8 mouse cellular contexts compared by ENCODE assay signal in genomic region chr7:24954450-24954849, GRCm38 (mm10). TPM values are rescaled to one million over a fixed set of nuclear protein-coding genes. Genes with fewer than 3 reads are reported as not detected.
DNase-seq lines count a peak whose midpoint lies in the region; ATAC-seq lines count a peak whose summit lies in the region.

No protein-coding gene starts in this region.

- WGBS in kidney, embryonic 16.5 days: 2% methylated on average over 30 of the region's 30 CpGs
- WGBS in embryonic facial prominence, embryonic 11.5 days: 2% methylated on average over 26 of the region's 30 CpGs
- WGBS in intestine, embryonic 14.5 days: 2% methylated on average over 18 of the region's 30 CpGs
- 2% methylated on average over 30 of the region's 30 CpGs for whole genome bisulfite sequencing in midbrain, embryonic 14.5 days

- no peak for DNase-seq in kidney, postnatal 36 days
- DNase-seq in embryonic facial prominence, embryonic 11.5 days (ENCODE audit: low spot score): no peak
- DNase-seq in intestine, embryonic 14.5 days (ENCODE audit: low spot score): no peak
- no peak for DNase-seq in midbrain, embryonic 14.5 days
- DNase-seq in urinary bladder, postnatal 14 days (ENCODE audit: low spot score): no peak
- no peak for DNase-seq in cerebellum, adult 9-10 months
- DNase-seq in retina, embryonic 14.5 days (ENCODE audit: low spot score): no peak

- peak overlapping the region; percentile 50 for H3K4me3 ChIP-seq in kidney, embryonic 16.5 days (ENCODE audit: low read length)
- H3K4me3 ChIP-seq in embryonic facial prominence, embryonic 11.5 days (ENCODE audit: low read depth, low read length): peak overlapping the region; percentile 30
- H3K4me3 ChIP-seq in intestine, embryonic 14.5 days (ENCODE audit: low read depth, low read length): peak overlapping the region; percentile 37
- H3K4me3 ChIP-seq in midbrain, embryonic 14.5 days (replicated peaks; ENCODE audit: low read depth, low read length): peak overlapping the region; percentile 24

- H3K4me2 ChIP-seq in kidney, embryonic 16.5 days (replicated peaks; ENCODE audit: low read depth, low read length): peak overlapping the region; percentile 72
- peak overlapping the region; percentile 63 for H3K4me2 ChIP-seq in embryonic facial prominence, embryonic 11.5 days (ENCODE audit: low read depth, low read length)
- peak overlapping the region; percentile 60 for H3K4me2 ChIP-seq in intestine, embryonic 14.5 days (ENCODE audit: low read length)
- H3K4me2 ChIP-seq in midbrain, embryonic 14.5 days (ENCODE audit: low read length): peak overlapping the region; percentile 50

- peak overlapping the region; percentile 65 for H3K9ac ChIP-seq in kidney, embryonic 16.5 days (replicated peaks; ENCODE audit: low read length)
- peak overlapping the region; percentile 47 for H3K9ac ChIP-seq in embryonic facial prominence, embryonic 11.5 days (replicated peaks; ENCODE audit: low read length)
- 0 out of 2 replicates have a peak overlapping the region, but pooled peaks have one; percentile 12 for H3K9ac ChIP-seq in intestine, embryonic 14.5 days (ENCODE audit: low read length)
- no peak overlapping the region; the same call in 1 of the 2 replicates for H3K9ac ChIP-seq in midbrain, embryonic 14.5 days (replicated peaks; ENCODE audit: low read length)

- peaks cover 75% of the 10 kb centered on the region for H3K27me3 ChIP-seq in kidney, embryonic 16.5 days (ENCODE audit: insufficient read depth, low read length)
- H3K27me3 ChIP-seq in embryonic facial prominence, embryonic 11.5 days (ENCODE audit: control insufficient read depth, insufficient read depth, low read length): peaks cover 72% of the 10 kb centered on the region
- H3K27me3 ChIP-seq in intestine, embryonic 14.5 days (replicated peaks; ENCODE audit: control insufficient read depth, insufficient read depth, low read length): peaks cover 76% of the 10 kb centered on the region
- peaks cover 28% of the 10 kb centered on the region; the same call in 1 of the 2 replicates for H3K27me3 ChIP-seq in midbrain, embryonic 14.5 days (ENCODE audit: control insufficient read depth, insufficient read depth, low read length)

- peak; percentile 36 for ATAC-seq in kidney, embryonic 16.5 days (ENCODE audit: low FRiP score, low TSS enrichment)
- ATAC-seq in embryonic facial prominence, embryonic 11.5 days (replicated peaks; ENCODE audit: insufficient number of reproducible peaks, low FRiP score, low TSS enrichment, low read depth): no peak
- no peak for ATAC-seq in intestine, embryonic 14.5 days (replicated peaks; ENCODE audit: low FRiP score, low TSS enrichment, low read depth)
- no peak for ATAC-seq in midbrain, embryonic 14.5 days (ENCODE audit: low FRiP score, low TSS enrichment)

- H3K4me1 ChIP-seq in kidney, embryonic 16.5 days (ENCODE audit: insufficient read depth, low read length): peaks cover 11% of the 10 kb centered on the region; the same call in 1 of the 2 replicates
- H3K4me1 ChIP-seq in embryonic facial prominence, embryonic 11.5 days (ENCODE audit: control insufficient read depth, insufficient read depth, low read length): peaks cover 5% of the 10 kb centered on the region; the same call in 1 of the 2 replicates
- 0 out of 2 replicates have a peak, but pooled peaks cover 9% of the 10 kb centered on the region for H3K4me1 ChIP-seq in intestine, embryonic 14.5 days (replicated peaks; ENCODE audit: control insufficient read depth, insufficient read depth, low read length)
- H3K4me1 ChIP-seq in midbrain, embryonic 14.5 days (ENCODE audit: control insufficient read depth, insufficient read depth, low read length): peaks cover 31% of the 10 kb centered on the region

- H3K27ac ChIP-seq in kidney, embryonic 16.5 days (ENCODE audit: low read length): no peak overlapping the region
- no peak overlapping the region for H3K27ac ChIP-seq in embryonic facial prominence, embryonic 11.5 days (replicated peaks; ENCODE audit: low read depth, low read length)
- no peak overlapping the region for H3K27ac ChIP-seq in intestine, embryonic 14.5 days (ENCODE audit: low read depth)
- no peak overlapping the region for H3K27ac ChIP-seq in midbrain, embryonic 14.5 days (replicated peaks; ENCODE audit: low read depth, low read length)

- no peaks in the 10 kb centered on the region for H3K9me3 ChIP-seq in kidney, embryonic 16.5 days (ENCODE audit: low read length)
- H3K9me3 ChIP-seq in embryonic facial prominence, embryonic 11.5 days (replicated peaks; ENCODE audit: control insufficient read depth, low read length): no peaks in the 10 kb centered on the region
- H3K9me3 ChIP-seq in intestine, embryonic 14.5 days (ENCODE audit: control insufficient read depth, low read length): 0 out of 2 replicates have a peak, but pooled peaks cover 3% of the 10 kb centered on the region
- H3K9me3 ChIP-seq in midbrain, embryonic 14.5 days (ENCODE audit: control insufficient read depth, low read length): no peaks in the 10 kb centered on the region

- no peaks in the 10 kb centered on the region for H3K36me3 ChIP-seq in kidney, embryonic 16.5 days (ENCODE audit: insufficient read depth, low read length)
- no peaks in the 10 kb centered on the region for H3K36me3 ChIP-seq in embryonic facial prominence, embryonic 11.5 days (replicated peaks; ENCODE audit: control insufficient read depth, insufficient read depth, low read depth, low read length)
- H3K36me3 ChIP-seq in intestine, embryonic 14.5 days (ENCODE audit: control insufficient read depth, insufficient read depth, low read length): no peaks in the 10 kb centered on the region
- no peaks in the 10 kb centered on the region for H3K36me3 ChIP-seq in midbrain, embryonic 14.5 days (ENCODE audit: control insufficient read depth, insufficient read depth, low read length)

RNA-seq across cellular contexts. Expression of gene Gm4881, which starts 10.2 kb away (rescaled TPM):
- polyA plus RNA-seq in kidney, embryonic 16.5 days (2015; fragmentation: Nextera tagmentation; extraction: Ambion mirVana): not detected in 2 replicates
- 0.36 and 0.79 TPM in 2 replicates for polyA plus RNA-seq in embryonic facial prominence, embryonic 11.5 days (2014; fragmentation: Nextera tagmentation; extraction: Ambion mirVana)
- not detected in 2 replicates for polyA plus RNA-seq in intestine, embryonic 14.5 days (2014; fragmentation: Nextera tagmentation; extraction: Ambion mirVana)
- 5.0 and 6.1 TPM in 2 replicates for polyA plus RNA-seq in midbrain, embryonic 14.5 days (2014; fragmentation: Nextera tagmentation; extraction: Ambion mirVana)

RNA-seq across cellular contexts. Expression of gene Rabac1, which starts 18.1 kb away (rescaled TPM):
- 183 and 199 TPM in 2 replicates for polyA plus RNA-seq in kidney, embryonic 16.5 days (2015; fragmentation: Nextera tagmentation; extraction: Ambion mirVana)
- 75.9 and 92.5 TPM in 2 replicates for polyA plus RNA-seq in embryonic facial prominence, embryonic 11.5 days (2014; fragmentation: Nextera tagmentation; extraction: Ambion mirVana)
- 164 TPM in 2 replicates for polyA plus RNA-seq in intestine, embryonic 14.5 days (2014; fragmentation: Nextera tagmentation; extraction: Ambion mirVana)
- 234 and 311 TPM in 2 replicates for polyA plus RNA-seq in midbrain, embryonic 14.5 days (2014; fragmentation: Nextera tagmentation; extraction: Ambion mirVana)

RNA-seq across cellular contexts. Expression of gene Atp1a3, which starts 51.3 kb away (rescaled TPM):
- 0.66 and 1.5 TPM in 2 replicates for polyA plus RNA-seq in kidney, embryonic 16.5 days (2015; fragmentation: Nextera tagmentation; extraction: Ambion mirVana)
- polyA plus RNA-seq in embryonic facial prominence, embryonic 11.5 days (2014; fragmentation: Nextera tagmentation; extraction: Ambion mirVana): 6.8 and 8.5 TPM in 2 replicates
- 3.5 and 4.1 TPM in 2 replicates for polyA plus RNA-seq in intestine, embryonic 14.5 days (2014; fragmentation: Nextera tagmentation; extraction: Ambion mirVana)
- polyA plus RNA-seq in midbrain, embryonic 14.5 days (2014; fragmentation: Nextera tagmentation; extraction: Ambion mirVana): 284 and 337 TPM in 2 replicates

RNA-seq across cellular contexts. Expression of gene Arhgef1, which starts 51.7 kb away (rescaled TPM):
- 94.7 and 105 TPM in 2 replicates for polyA plus RNA-seq in kidney, embryonic 16.5 days (2015; fragmentation: Nextera tagmentation; extraction: Ambion mirVana)
- polyA plus RNA-seq in embryonic facial prominence, embryonic 11.5 days (2014; fragmentation: Nextera tagmentation; extraction: Ambion mirVana): 43.0 and 47.1 TPM in 2 replicates
- 80.6 and 85.3 TPM in 2 replicates for polyA plus RNA-seq in intestine, embryonic 14.5 days (2014; fragmentation: Nextera tagmentation; extraction: Ambion mirVana)
- 44.7 and 51.0 TPM in 2 replicates for polyA plus RNA-seq in midbrain, embryonic 14.5 days (2014; fragmentation: Nextera tagmentation; extraction: Ambion mirVana)

RNA-seq across cellular contexts. Expression of gene Cd79a, which starts 57.3 kb away (rescaled TPM):
- polyA plus RNA-seq in kidney, embryonic 16.5 days (2015; fragmentation: Nextera tagmentation; extraction: Ambion mirVana): 1.8 and 2.0 TPM in 2 replicates
- 0.20 and 0.28 TPM in 2 replicates for polyA plus RNA-seq in embryonic facial prominence, embryonic 11.5 days (2014; fragmentation: Nextera tagmentation; extraction: Ambion mirVana)
- 0.28 and 0.32 TPM in 2 replicates for polyA plus RNA-seq in intestine, embryonic 14.5 days (2014; fragmentation: Nextera tagmentation; extraction: Ambion mirVana)
- polyA plus RNA-seq in midbrain, embryonic 14.5 days (2014; fragmentation: Nextera tagmentation; extraction: Ambion mirVana): 0.28 TPM in 1 of 2 replicates, not detected in the other

Comparison
In these comparisons a context has a peak if more than half of its experiments do, and no peak if none do; other contexts are left out.
1. RNA of gene Atp1a3, which starts 51.3 kb away (polyA plus RNA-seq): 284 to 337 TPM in midbrain, embryonic 14.5 days; 6.8 to 8.5 TPM in embryonic facial prominence, embryonic 11.5 days, 3.5 to 4.1 TPM in intestine, embryonic 14.5 days and 0.66 to 1.5 TPM in kidney, embryonic 16.5 days; every median in the first group is over 10 times any median in the second.
2. Peak in every context shown above with its lines, with median percentiles within 50 percentile points of each other: H3K4me2 ChIP-seq and H3K4me3 ChIP-seq.